Mouse (Mus musculus) T-helper 1 cell (primary cell): ENCODE data around the gene Dlst.

Experiments used
- in situ Hi-C: fragments of 300-600 bp; cut with MboI, MseI; formaldehyde crosslinking; loops from one replicate; pipeline ENCODE4 v1.15.1; 2025; ENCODE audit warnings: high pct_unique_total_duplicates

Gene Dlst

DNA sequence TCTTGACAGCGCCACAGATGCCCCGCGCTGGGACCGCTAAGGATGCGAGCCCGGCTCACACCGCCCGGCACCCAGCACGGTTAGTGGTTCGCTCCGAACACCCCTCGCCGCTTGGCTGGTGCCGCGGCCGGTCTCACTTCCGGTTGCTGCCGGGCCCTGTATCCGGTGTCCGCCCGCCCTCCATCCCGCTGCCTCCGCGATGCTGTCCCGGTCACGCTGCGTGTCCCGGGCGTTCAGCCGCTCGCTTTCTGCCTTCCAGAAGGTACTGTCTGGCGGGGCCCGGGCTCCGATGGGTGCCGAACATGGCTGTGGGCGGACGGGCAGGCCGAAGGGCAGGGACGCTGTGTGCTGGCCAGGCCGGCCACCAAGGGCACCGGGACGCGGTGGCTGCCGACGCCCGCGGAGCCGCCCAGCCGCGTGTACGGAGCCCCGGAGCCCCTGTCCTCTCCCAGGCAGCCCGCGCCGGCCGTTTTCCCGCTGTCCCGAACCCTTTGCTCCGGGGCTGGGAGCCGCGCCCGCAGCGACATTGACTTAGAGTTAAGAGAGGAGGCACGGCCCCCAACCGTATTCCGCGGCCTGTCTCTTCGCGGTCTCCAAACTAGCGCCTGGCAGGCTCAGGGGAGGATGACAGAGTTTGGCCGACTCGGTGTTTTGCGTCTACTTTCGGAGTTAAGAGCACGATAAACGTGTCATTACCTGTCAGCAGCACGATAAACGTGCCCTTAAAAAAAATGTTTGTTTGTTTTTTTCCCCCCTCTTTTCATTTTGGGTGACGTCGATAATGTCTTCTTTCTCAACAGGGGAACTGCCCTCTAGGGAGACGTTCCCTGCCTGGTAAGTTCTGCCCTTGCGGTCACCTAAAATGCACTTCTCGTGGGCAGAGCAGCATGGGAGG lies at the start of gene Dlst, which contains the start of gene Prox2:
Dlst (plus strand) TSS at position 136 of the 895 bp plus-strand sequence.
Prox2 (minus strand) TSS at position 62 of the 895 bp plus-strand sequence.
- in situ Hi-C loops: no loop called here

DNA sequence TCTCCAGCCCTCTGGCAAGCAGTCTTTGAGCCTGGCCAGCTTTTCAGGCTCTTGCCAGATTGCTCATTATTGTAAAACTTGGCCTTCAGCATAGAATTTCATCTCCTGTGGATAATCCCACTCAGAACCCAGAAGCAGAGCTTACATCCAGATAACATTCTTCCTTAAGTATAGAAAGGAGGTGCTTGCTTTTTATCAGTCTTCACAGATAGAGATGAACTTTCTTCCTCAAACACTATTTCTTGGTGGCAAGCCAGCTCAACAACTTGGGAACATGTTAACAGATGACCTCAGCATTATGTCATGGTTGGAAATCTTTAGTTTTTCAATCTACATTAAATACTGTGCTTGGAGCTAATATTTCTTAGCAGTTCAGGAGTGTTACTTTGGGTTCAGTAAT lies 39.6 kb upstream of the Dlst start:
- in situ Hi-C loops: no loop called here

DNA sequence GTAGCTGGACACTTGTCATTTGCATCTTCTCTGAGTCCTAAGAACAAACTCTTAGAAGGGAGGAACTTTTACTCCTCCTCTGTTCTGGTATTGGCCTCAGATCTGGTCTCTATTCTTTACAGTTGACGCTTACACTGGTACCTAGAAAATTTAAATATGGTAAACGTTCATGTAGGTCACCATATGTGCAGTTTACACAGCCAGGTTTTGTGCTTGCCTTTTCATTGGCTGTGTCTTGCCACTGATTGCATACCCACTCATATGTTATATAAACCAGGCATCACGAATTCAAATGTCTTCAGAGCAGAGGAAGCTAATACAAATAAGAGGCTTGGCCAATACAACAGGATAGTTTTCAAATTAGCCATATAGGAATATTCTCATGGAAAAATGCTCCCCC lies 33.5 kb upstream of the Dlst start:
- in situ Hi-C loops: no loop called here

DNA sequence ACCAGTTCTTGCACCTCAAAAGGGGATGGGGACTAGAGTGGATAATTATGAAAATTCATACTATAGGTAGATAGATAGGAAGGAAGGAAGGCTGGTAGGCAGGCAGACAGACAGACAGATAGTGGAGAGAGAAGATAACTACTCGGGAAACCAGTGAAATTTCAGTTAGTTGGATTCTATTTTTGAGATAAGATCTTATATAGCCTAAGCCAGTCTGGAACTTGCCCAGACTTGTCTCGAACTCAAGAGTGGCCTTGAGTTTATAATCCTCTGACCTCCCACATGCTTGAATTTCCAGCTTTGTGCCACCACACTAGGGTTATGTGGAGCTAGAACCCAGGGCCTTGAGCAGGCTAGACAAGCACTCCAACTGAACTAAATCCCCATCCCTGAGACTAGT lies 26.4 kb upstream of the Dlst start:
- in situ Hi-C loops: no loop called here

DNA sequence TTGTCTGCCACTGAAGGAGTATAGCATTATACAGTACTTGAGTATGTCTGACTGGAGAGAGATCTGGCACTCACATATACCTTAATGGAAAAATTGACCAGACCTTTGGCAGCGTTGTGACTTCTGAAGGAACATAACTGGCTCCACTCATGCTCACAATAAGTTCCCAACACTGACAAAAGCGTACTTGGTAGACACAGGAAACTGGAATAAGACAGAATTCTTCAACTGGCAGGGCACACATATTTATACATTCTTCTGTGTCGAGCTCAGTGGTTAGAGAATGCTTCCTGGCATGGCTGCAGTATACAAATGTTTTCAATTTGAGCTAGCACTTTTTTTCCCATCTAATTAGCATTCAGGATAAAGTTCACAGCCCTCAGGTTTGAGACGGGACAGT lies 25.7 kb upstream of the Dlst start:
- in situ Hi-C loops: no loop called here

DNA sequence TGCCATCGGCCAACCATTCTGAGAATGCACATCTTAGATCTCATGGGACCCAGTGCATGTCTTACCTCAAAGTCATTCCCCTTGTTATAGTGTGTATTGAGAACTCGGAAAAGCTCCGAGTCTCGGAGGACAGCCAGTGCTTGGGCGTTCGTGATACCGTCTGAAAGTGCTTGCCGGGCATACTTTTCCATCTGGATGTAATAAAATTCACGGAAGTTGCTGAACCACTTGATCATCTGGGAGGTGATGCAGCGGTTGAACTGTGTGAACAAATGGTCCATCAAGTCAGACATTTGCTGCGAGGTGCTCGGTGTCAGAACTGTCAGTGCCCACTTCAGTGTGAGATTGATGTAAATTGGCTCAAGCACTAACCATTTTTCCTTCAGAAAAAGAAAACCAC lies 22.8 kb upstream of the Dlst start:
- in situ Hi-C loops: no loop called here

DNA sequence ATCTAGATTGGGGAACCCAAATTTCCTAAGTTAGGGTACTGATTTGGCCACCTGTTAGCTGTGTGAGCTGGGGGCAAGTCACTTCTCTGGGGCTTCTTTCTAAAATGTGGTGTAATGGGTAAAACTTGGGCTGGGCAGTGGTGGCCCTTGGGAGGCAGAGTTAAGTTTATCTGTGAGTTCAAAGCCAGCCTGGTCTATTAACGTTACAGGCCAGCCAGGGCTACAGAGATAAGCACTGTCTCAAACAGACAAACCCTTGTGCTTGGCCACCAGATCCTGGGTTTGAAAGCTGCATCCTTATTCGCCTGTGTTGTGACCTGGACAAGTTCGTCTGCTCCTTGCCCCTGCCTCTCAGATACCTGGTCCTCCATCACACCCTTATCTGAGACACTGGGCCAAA lies 19.4 kb upstream of the Dlst start:
- in situ Hi-C loops: loop anchor here (10.0 kb wide), 1 partner anchor 446 kb away; the partner anchor contains the start of gene Vrtn

DNA sequence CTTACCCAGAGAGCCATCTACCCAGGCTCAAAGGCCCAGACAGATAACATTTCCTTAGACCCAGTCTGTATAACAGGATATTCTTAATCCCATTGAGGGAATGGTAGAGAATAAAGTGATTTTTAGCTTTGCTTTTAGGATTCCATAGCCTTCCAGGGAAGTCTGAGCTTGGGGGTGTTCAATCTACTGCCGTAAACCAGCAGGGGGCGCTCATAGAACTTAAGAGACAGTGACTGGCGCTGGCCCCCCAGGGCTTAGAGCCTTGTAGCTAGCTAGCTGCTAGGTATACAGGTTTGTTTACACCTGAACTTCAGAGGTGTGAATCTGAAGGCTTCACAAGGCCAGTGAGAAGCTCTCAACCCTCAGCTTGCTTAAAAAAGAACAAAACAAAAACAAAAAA lies 18.4 kb upstream of the Dlst start:
- in situ Hi-C loops: loop anchor here (10.0 kb wide), 1 partner anchor 447 kb away; the partner anchor contains the start of gene Vrtn

DNA sequence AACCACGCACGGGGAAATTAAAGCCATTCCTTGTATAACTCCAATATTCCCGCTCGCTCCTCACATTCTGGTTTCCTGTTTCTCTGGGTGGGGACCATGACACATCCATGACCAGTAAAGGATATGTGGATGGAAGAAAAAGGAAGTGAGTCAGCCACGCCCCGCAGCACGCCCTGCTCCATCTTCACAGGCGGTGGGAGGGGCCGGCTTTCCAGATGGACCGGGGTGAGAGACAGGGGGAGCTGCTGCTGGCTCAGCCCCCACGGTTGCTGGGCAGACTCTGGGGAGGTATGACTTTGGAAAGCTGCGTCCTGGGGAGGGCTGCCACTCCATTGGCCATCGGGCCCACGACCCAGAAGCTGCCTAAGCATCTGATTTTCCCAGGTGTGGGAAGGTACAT lies 16.6 kb upstream of the Dlst start:
- in situ Hi-C loops: loop anchor here (10.0 kb wide), 1 partner anchor 449 kb away; the partner anchor contains the start of gene Vrtn

DNA sequence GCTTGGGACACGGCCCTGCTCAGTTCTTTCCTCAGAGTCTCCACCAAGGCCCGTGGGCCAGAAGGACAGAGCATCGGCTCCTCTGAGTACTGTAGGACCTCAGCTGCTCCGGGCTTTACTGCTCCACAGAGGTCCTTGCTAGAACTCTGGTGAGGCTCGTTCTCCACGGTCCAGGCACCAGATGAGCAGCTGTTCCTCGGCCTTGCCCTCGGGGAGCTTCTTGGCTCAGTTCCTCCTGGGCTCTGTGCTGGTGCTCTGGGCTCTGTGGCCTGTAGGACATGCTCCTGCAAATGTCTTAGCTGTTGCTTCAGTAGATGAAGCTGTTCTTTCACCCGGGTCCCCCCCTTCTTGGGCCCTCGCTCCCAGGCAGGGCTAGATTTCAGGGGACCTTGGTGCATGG lies 15.9 kb upstream of the Dlst start:
- in situ Hi-C loops: loop anchor here (10.0 kb wide), 1 partner anchor 450 kb away; the partner anchor contains the start of gene Vrtn

DNA sequence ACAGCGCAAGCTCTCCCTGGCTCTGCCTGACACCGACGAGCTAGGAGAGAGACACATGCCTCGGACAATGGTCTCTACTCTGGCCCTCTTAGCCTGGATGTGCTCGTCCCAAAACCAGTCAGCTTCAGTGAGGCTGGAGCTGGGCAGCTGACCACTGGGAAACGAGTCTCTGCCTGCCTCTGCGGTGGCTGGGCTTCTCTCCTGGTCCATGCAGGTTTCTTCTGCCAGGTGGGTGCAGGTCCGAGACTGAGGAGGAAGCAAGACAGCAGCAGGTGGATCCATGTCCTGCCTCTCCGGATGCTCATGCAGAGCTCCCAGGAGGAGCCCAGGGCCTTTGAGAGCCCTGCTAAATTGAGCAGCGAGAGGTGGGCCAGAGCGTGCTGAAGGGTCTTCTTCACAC lies 15.5 kb upstream of the Dlst start:
- in situ Hi-C loops: loop anchor here (10.0 kb wide), 1 partner anchor 450 kb away; the partner anchor contains the start of gene Vrtn

DNA sequence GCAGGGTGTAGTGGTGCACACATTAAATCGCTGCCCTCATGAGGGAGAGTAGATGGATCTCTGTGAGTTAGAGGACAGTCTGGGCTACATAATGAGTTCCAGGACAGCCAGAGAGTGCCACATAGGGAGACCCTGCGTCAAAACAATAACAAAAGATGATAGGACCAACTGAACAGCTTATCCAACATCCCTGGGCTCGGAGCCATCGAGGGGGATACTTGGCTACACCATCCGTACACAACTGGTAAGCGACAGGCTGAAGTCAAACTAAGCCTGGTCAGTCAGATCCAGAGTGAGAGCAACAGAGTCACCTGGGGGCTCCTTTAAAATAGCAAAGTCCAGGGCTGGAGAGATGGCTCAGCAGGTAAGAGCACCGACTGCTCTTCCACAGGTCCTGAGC lies 14.8 kb upstream of the Dlst start:
- in situ Hi-C loops: loop anchor here (10.0 kb wide), 1 partner anchor 451 kb away; the partner anchor contains the start of gene Vrtn

DNA sequence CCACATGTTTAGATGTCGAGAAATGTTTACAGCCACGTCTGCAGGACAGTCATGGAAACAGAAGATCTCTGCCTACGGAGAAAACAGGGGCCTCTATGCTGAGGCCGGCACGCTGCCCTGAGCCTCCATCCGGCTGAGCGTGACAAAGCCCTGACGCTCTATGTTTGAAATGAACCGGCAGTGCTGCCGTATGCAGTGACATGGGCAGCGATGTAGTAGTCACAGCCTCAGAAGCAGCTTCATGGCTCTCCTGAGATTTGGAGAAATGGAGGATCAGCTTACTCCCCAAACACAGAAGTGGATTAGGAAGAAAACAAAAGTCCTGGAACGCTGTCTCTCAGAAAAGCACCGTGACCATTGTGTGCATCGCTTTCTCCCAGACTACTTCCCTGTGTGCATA lies 9.6 kb upstream of the Dlst start:
- in situ Hi-C loops: no loop called here

DNA sequence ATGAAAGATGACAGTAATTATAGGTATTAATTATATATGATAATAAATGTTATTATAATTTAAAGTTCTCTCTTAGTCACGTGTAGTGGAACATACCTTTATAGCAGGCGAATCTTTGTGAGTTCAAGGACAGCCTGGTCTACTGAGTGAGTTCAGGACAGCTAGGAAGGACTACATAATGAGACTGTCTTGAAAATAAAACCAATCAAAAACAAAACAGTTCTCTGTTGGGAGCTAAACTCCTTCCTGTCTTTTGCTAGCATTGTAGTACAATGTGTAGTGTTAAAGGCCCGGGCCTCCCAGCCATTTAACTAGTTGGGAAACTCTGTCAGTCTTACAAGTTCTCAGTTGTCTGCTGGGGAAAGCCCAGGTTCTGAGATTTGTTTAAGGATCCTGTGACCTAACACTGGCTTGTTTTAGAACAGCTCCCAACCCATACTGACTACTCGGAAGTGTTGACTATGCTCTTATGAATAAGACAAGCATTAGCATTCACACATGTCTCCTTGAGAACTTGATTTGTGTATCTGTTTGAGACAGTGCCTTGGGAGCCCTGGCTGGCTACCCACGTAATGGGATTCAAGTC lies 9.0 kb upstream of the Dlst start:
- in situ Hi-C loops: no loop called here

DNA sequence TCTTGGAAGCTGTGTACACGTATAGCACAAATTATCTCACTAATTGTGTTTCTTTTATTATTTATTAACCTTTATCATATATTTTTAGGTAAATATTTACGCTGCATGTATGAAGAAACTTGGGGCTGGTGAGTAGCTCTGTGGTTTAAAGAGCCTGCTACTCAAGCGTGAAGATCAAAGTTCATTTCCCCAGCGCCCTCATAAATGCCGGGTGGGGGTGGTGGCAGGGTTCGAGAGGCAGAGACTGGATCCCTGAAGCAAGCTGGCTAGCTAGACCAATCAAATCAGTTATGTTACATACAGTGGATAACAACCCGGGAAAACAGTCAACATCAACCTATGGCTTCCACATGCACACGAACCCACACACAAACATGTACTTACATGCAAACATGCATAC lies 7.5 kb upstream of the Dlst start:
- in situ Hi-C loops: no loop called here

DNA sequence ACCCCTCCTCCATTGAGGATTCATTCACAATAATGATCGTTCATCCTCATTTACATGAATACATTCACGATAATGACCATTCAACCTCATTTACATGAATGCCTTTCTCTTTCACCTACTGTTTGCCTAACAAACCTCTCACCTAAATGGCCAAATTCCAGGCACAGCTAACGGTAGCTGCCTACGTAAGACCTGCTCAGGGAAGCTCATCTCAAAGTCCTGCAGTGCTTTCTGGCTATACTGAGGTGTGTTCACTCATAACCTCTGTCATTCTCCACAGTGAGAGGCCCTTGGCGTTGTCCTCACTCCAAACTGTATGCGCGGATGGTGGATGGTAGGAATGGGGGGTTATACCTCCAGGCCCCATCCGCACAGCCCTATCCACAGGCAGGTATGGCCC lies 5.8 kb upstream of the Dlst start:
- in situ Hi-C loops: no loop called here

DNA sequence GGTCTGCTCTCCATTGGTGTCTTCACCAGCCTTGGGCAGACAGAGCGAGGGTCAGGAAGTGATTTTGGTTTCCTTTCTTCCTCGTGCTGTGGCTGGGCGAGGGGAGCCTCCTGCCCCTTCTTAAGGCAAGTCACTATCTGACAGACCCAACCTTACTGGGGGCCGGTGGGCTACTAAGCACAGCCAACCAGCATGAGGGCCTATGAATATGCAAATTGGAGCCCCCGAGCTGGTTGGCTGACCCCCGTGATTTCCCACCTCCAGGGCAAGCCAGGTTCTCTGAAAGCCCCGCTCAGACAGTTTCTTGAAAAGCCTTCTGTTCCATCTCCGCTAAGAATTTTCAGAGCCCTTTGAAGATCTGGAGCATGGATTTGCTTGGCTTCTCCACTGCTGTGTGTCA lies 4.3 kb upstream of the Dlst start:
- in situ Hi-C loops: no loop called here

DNA sequence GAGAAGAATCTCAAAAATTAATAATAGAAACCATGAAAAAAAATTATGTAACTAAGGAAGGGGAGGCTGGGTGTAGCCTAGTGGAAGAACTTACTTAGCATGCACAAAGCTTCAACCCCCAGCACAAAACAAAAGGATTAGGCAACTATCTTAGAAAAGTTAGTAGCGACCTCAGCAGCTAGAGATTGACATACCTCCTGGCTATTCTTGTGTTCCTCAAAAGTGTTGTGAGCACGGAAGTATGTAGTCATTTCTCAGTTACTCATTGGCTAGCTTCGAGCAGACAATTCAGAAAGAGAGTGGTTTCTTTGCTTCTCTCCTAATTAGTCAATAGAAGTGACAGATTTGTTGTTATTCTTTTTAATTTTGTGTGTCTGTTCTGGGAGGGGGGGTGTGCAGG lies 2.0 kb upstream of the Dlst start:
- in situ Hi-C loops: no loop called here

DNA sequence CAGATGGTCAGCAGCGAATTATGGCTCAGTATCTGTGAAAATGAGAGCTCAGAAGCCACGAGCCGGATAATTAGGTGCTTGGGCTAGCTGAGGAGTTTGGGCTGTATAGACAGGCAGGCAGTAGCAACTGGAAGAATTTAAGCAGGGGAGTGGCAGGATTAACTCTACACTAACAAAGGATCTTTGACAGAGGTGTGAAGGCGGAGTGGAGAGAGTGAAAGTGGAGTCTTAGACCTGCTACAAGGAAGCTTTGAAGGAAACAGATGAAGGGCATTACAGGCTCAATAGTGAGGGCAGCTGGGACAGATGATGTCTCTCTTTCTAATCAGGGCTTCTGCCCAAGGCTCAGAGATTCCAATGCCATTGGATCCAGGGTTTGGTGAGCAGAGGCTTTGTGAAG lies 1.2 kb upstream of the Dlst start:
- in situ Hi-C loops: no loop called here

DNA sequence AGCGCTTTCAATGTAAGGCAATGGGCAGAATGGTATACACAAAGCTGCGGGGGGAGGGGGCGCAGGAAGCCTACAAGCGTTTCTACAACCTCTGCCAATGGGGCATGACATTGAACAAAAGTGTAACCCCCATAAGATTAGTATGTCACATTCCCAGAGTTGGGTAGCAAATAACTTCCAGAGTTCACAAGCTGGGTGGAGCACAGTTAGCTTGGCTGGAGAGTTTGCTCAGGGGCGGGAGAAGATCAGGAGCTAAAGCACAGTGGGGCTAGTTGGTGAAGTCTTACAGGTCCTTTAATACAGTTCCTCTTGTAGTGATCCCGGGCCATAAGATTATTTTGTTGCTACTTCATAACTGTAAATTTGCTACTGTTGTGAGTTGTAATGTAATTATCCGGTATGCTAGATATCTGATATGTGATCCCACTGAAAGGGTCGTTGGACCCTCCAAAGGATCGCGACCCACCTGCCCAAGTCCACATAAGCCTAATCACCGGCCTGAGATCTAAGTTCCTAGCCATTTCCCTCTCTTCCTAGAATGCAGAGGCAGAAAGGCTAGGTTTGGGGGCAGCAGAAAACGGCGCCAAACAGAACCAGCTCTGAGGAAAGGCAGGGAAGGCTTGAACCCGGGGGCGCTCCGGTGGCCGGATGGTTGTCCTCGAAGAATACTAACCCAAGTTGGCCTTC lies 479 bp upstream of the Dlst start:
- in situ Hi-C loops: no loop called here

DNA sequence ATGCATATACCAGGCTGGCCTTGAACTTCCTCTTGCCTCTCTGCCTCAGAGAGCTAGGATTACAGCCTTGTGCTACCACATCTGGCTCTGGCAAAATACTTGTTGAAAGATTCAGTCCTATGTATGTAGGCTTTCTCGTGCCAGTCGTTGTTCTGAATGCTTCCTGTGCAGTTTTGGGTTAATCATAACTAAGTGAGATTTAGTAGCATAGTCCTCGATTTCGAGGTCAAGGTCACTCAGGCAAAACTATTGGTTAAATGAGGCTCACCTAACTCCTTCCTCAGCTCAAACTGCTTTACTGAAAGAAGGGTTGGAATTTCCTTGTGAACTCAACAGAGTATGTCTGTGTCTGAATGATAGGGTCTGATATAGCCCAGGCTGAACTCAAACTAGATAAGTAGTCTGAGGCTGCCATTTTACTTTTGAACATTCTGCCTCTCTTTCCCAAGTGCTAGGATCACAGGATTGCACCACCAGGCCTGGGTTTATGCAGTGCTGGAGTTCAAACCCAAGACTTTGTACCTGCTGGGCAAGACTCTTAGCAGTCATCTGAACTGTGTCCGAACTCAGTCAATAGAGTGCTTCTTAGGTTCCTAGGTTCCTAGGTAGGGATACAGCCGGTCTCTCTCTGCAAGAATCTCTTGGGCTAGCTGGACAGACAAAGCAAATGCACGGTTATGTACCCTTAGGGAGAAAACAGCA lies 2.1 kb downstream of the Dlst start:
- in situ Hi-C loops: no loop called here

DNA sequence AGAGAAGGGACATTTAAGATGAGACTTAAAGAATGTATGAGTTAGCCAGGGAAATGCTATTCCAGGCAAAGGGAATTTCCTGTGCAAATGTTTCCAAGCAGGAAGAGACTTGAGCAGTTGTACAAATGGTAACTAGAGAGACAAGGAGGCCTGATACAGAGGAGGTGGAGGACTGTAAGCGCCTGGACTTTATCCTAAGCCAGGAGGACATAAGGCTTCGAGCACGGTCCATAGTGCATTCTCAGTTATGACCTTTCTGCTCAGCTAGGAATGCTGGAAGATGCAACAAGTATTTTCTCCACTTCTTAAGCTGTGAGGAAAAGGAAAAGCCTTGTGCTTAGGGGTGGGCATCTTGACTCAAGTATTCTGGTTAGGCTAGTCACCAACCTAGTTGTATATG lies 2.7 kb downstream of the Dlst start:
- in situ Hi-C loops: no loop called here
